Mouse (Mus musculus): ENCODE data around the gene Ints12. TPM values are rescaled to one million over a fixed set of nuclear protein-coding genes. Genes with fewer than 3 reads are reported as not detected.

Ints12 gene
- polyA plus RNA-seq, 1 experiment = 8.9 TPM

DNA sequence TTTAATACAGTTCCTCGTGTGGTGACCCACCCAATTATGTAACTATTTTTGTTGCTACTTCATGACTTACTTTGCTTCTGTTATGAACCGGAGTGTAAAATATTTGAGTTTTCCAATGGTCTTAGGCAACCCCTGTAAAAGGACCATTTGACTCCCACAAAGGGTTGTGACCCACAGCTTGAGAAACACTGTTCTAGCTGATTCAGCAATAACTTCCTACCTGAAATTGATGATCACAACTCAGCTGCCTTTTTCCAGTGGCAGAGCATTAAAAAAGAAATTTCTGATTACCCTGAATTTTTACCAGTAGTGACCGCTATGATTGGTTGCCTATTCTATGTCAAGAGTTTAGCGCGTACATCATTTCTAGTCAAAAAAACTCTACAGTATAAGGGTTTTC, 39.7 kb downstream of the Ints12 start:
- H3K4me3 ChIP-seq (replicated peaks; ENCODE audit: extremely low read depth, low read depth, low read length) = no peak overlapping the region
- H3K4me1 ChIP-seq (ENCODE audit: control insufficient read depth, insufficient read depth, low read length) = no peaks in the 10 kb centered on the region
- 89% methylated on average over 5 of the region's 5 CpGs for WGBS
- TF ChIP-seq POLR2A (IDR thresholded peaks at IDR 0.05; ENCODE audit: borderline replicate concordance, extremely low read depth, low read depth, low read length) (no peak), CTCF (IDR thresholded peaks at IDR 0.05; ENCODE audit: insufficient read depth, low read length) (no peak)
- no peak for DNase-seq

DNA sequence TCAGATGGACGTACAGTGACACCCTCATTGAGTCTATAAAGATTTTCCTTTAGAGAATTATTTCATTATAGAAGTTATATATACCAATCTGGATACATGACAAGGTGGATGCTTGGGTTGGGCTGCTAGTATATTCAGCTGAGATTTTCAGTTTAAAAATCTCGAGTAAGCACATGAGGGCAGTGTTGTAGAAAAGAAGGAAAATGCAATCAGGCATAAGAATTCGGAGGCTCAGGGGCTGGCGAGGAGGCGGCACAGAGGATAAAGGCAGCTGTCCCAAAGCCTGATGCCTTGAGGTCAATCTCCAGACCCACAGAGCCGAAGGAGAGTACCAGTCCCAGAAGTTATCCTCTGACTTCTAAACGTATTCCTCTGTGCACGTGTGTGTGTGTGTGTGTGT, 41.0 kb downstream of the Ints12 start:
- Histone ChIP-seq H3K4me1 (ENCODE audit: control insufficient read depth, insufficient read depth, low read length) (no peaks in the 10 kb centered on the region), H3K4me3 (replicated peaks; ENCODE audit: extremely low read depth, low read depth, low read length) (no peak overlapping the region)
- no peak for DNase-seq
- WGBS = 70% methylated on average over 8 of the region's 8 CpGs
- TF ChIP-seq POLR2A (IDR thresholded peaks at IDR 0.05; ENCODE audit: borderline replicate concordance, extremely low read depth, low read depth, low read length) (no peak), CTCF (IDR thresholded peaks at IDR 0.05; ENCODE audit: insufficient read depth, low read length) (no peak)

DNA sequence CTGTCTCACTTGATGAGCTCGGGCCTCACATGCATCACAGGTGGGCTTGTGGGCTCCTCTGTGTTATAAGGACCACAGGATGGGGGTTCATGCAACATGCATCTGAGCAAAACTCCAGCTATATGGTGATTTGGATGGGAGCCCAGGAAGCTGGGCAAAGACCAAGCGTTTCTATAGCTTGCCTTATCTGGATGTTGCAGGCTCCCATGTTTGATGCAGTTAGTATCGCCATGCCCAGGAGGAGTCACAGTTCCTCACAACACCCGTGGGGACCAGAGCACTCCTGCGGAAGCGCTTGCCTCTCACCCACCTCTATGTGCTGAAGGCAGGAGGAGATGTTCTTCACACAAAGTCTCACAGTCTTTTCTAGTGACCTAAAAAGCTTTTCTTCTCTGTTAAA, 50.2 kb downstream of the Ints12 start:
- Histone ChIP-seq H3K4me1 (ENCODE audit: control insufficient read depth, insufficient read depth, low read length) (no peaks in the 10 kb centered on the region), H3K4me3 (replicated peaks; ENCODE audit: extremely low read depth, low read depth, low read length) (no peak overlapping the region)
- 79% methylated on average over 6 of the region's 6 CpGs for WGBS
- TF ChIP-seq POLR2A (IDR thresholded peaks at IDR 0.05; ENCODE audit: borderline replicate concordance, extremely low read depth, low read depth, low read length) (no peak), CTCF (IDR thresholded peaks at IDR 0.05; ENCODE audit: insufficient read depth, low read length) (no peak)
- no peak for DNase-seq

DNA sequence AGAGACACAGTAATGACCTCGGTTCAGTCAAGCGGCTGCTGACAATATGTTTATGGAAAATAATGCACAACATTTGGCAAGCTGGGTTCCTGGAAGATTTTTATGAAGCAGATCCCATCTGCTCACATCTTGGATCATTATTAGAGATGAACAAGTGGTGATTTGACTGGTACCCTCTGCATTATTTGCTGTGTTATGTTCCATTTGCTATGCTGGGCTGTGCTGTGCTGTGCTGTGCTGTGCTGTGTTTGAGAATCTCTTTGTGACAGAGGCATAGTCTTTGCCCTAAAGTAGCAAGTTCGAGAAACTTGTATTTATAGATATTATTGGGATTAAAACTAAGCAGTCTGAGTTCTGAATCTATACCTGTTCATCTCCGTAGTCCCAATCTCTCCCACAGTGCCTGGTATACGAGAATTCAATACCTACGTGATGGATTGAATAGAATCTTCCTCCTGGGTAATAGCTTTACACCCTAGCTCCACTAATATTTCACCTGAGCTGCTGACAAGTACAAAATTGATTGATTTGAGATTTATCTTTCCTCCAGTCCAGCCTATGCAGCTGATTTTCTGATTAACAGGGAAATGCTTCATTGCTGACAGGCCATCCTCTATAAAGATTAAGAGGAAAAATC, 53.0 kb downstream of the Ints12 start:
- WGBS = 72% methylated on average over 6 of the region's 6 CpGs
- H3K4me1 ChIP-seq (ENCODE audit: control insufficient read depth, insufficient read depth, low read length) = no peaks in the 10 kb centered on the region
- no peak overlapping the region for H3K4me3 ChIP-seq (replicated peaks; ENCODE audit: extremely low read depth, low read depth, low read length)
- DNase-seq = no peak
- TF ChIP-seq CTCF (IDR thresholded peaks at IDR 0.05; ENCODE audit: insufficient read depth, low read length) = no peak
- TF ChIP-seq POLR2A (IDR thresholded peaks at IDR 0.05; ENCODE audit: borderline replicate concordance, extremely low read depth, low read depth, low read length) = no peak

DNA sequence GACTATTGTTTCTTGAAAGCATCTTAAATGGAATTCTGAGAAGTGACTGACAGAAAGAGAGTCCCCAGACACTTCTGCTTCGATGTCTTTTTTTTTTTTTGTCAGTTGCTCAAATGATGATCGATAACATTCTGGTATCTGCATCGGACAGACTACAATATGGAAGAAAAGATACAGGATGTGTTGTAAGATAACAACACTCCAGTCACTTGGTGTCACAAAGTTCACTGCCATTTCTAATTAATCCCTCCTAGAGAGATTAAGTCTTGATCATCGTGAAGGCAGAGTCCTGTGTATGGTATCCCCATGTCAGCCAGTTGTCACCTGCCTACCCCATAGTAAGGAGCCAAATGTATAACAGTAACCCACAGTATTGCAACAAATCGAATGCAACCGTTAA, 60.0 kb downstream of the Ints12 start:
- TF ChIP-seq POLR2A (IDR thresholded peaks at IDR 0.05; ENCODE audit: borderline replicate concordance, extremely low read depth, low read depth, low read length) (no peak), CTCF (IDR thresholded peaks at IDR 0.05; ENCODE audit: insufficient read depth, low read length) (no peak)
- WGBS = 77% methylated on average over 6 of the region's 6 CpGs
- Histone ChIP-seq H3K4me1 (ENCODE audit: control insufficient read depth, insufficient read depth, low read length) (no peaks in the 10 kb centered on the region), H3K4me3 (replicated peaks; ENCODE audit: extremely low read depth, low read depth, low read length) (no peak overlapping the region)
- no peak for DNase-seq

DNA sequence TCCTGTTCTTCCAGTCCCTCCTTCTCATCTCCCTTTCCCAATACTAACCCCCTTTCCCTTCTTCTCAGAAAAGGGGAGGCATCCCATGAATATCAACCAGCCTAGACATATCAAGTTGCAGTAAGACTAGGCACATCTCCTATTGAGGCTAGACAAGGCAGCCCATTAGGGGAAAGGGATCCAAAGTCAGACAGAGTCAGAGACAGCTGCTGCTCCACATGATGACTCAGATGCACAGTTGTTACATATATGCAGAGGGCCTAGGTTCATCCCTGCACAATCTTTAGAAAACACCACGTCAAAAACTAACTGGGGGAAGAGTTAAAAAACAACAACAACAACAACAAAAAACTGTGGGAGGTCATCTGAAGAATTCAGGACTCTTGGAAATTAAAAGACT, 61.2 kb downstream of the Ints12 start:
- TF ChIP-seq CTCF (IDR thresholded peaks at IDR 0.05; ENCODE audit: insufficient read depth, low read length) (no peak), POLR2A (IDR thresholded peaks at IDR 0.05; ENCODE audit: borderline replicate concordance, extremely low read depth, low read depth, low read length) (no peak)
- 56% methylated on average over 1 of the region's 1 CpGs for WGBS

DNA sequence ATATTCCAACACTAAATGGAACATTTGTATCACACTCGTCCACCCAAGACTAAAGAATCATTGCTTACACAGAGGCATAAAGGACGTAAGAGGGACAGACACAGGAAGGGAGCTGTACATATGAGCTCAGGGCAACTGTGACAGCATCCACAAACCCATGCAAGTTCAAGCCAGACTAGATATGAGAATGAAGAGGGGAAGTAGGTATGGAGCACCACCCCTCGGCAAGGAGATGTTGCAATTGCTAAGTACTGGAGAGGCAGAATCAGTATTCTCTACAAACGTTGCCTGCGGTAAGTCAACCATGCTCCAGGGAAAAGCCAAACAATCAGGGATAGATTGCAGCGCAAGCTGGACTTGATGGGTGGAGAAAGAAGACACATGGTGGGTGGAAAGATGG, 62.0 kb downstream of the Ints12 start:
- H3K4me1 ChIP-seq (ENCODE audit: control insufficient read depth, insufficient read depth, low read length) = no peaks in the 10 kb centered on the region
- H3K4me3 ChIP-seq (replicated peaks; ENCODE audit: extremely low read depth, low read depth, low read length) = no peak overlapping the region
- 65% methylated on average over 6 of the region's 6 CpGs for WGBS
- DNase-seq = no peak
- TF ChIP-seq CTCF (IDR thresholded peaks at IDR 0.05; ENCODE audit: insufficient read depth, low read length) (no peak), POLR2A (IDR thresholded peaks at IDR 0.05; ENCODE audit: borderline replicate concordance, extremely low read depth, low read depth, low read length) (no peak)

More for the DNA sequence above, 61.2 kb downstream of the Ints12 start:
- no peak for DNase-seq
- Histone ChIP-seq H3K4me1 (ENCODE audit: control insufficient read depth, insufficient read depth, low read length) (no peaks in the 10 kb centered on the region), H3K4me3 (replicated peaks; ENCODE audit: extremely low read depth, low read depth, low read length) (no peak overlapping the region)

DNA sequence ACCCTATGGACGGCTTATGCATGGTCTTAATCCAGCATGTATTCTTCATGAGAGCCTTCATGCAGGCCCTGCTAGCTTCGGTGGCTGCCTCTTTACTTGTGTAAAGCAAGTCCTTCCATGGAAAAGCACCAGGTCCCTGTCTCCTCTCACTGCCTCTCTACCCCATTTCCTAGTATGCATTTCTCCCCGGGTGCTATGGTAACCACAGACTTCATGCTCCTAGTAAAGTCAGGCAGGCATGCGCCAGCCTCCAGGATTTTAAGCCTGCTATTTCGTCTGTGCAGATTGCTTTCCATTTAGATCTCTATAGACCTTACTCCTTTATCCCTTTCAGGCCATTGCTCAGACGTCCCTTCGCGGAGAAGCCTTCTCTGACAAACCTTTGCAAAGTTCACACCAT, 63.0 kb downstream of the Ints12 start:
- Histone ChIP-seq H3K4me1 (ENCODE audit: control insufficient read depth, insufficient read depth, low read length) (no peaks in the 10 kb centered on the region), H3K4me3 (replicated peaks; ENCODE audit: extremely low read depth, low read depth, low read length) (no peak overlapping the region)
- WGBS = 83% methylated on average over 8 of the region's 8 CpGs
- TF ChIP-seq CTCF (IDR thresholded peaks at IDR 0.05; ENCODE audit: insufficient read depth, low read length) = no peak
- TF ChIP-seq POLR2A (IDR thresholded peaks at IDR 0.05; ENCODE audit: borderline replicate concordance, extremely low read depth, low read depth, low read length) = no peak
- no peak for DNase-seq

DNA sequence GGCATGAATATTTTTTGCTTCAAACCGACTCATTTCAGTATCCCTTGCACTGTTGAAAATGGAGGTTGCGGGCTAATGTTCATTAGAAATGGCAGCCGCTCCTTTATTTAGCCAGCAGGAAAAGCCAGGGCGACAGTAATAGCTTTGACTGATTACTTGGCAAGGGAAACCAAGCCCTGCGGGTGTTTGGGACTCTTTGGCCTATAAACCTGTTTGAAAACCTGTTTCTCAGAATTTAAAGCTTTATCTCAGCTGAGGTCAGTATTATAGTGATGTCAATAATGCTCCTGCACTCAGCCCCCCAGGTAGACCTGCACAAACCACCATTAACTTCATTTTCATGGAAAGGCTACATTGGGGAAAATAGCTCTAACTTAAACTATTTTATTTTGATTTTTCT, 66.6 kb downstream of the Ints12 start:
- TF ChIP-seq POLR2A (IDR thresholded peaks at IDR 0.05; ENCODE audit: borderline replicate concordance, extremely low read depth, low read depth, low read length) = no peak
- no peak for TF ChIP-seq CTCF (IDR thresholded peaks at IDR 0.05; ENCODE audit: insufficient read depth, low read length)
- 56% methylated on average over 5 of the region's 5 CpGs for WGBS
- H3K4me3 ChIP-seq (replicated peaks; ENCODE audit: extremely low read depth, low read depth, low read length) = no peak overlapping the region
- no peaks in the 10 kb centered on the region for H3K4me1 ChIP-seq (ENCODE audit: control insufficient read depth, insufficient read depth, low read length)
- no peak for DNase-seq

Other genes starting within 250 kb of the Ints12 start
- gene Npnt, start 141.5 kb upstream of the Ints12 start, polyA plus RNA-seq (2012; rRNA removed) = 401 and 498 TPM in 2 replicates
- 2.0 and 3.1 TPM in 2 replicates for gene Gstcd, start 193 bp downstream of the Ints12 start, polyA plus RNA-seq (2012; rRNA removed)
- 5.4 and 8.2 TPM in 2 replicates for gene Arhgef38, start 143.1 kb downstream of the Ints12 start, polyA plus RNA-seq (2012; rRNA removed)
- gene Ppa2, start 218.3 kb downstream of the Ints12 start, polyA plus RNA-seq (2012; rRNA removed) = 34.6 and 59.2 TPM in 2 replicates

Measured in lung, adult 2 months (tissue).